Mouse (Mus musculus): ENCODE results near the gene Zdhhc1. TPM values are rescaled to one million over a fixed set of nuclear protein-coding genes. Genes with fewer than 3 reads are reported as not detected.
A peak's percentile ranks its signal among the peaks of the same experiment; 100 is the strongest.

The Zdhhc1 gene
- total and polyA plus RNA-seq, 3 experiments, result 4.9 to 11.5 TPM; not detected in 1

GRCm38 (mm10) chr8:105488082-105488481 lies 8.6 kb downstream of the Zdhhc1 start:
- Histone ChIP-seq H3K4me1 (ENCODE audit: control insufficient read depth in 1 of 2, insufficient read depth in 2 of 2, low read length in 2 of 2) (peaks cover 0 to 6% of the 10 kb centered on the region in 2 experiments; a peak in 2 of 4 replicates), H3K9ac (ENCODE audit: control insufficient read depth, low read depth, low read length, poor library complexity, severe bottlenecking) (no peak overlapping the region), H3K27ac (ENCODE audit: control insufficient read depth, low read depth, low read length) (no peak overlapping the region), H3K79me2 (ENCODE audit: control insufficient read depth, insufficient read depth, low read length, poor library complexity) (no peaks in the 10 kb centered on the region), H3K4me3 (ENCODE audit: control insufficient read depth in 1 of 2, insufficient read depth in 1 of 2, low read depth in 2 of 2, low read length in 2 of 2) (no peak overlapping the region), H3K27me3 (ENCODE audit: control insufficient read depth in 1 of 2, insufficient read depth in 2 of 2, low read length in 2 of 2) (no peaks in the 10 kb centered on the region), H3K9me3 (replicated peaks; ENCODE audit: insufficient read depth, low read length) (no peaks in the 10 kb centered on the region), H3K36me3 (ENCODE audit: control insufficient read depth in 1 of 2, insufficient read depth in 2 of 2, low read length in 2 of 2) (no peaks in the 10 kb centered on the region)
- no peak for DNase-seq (ENCODE audit: low read depth, low spot score)
- TF ChIP-seq E2F4 (IDR thresholded peaks at IDR 0.05; ENCODE audit: borderline replicate concordance, low read depth, low read length) (no peak), MAFK (IDR thresholded peaks at IDR 0.05; ENCODE audit: borderline replicate concordance, low read depth, low read length) (no peak), JUND (IDR thresholded peaks at IDR 0.05; ENCODE audit: low read depth, low read length) (no peak), SMC3 (IDR thresholded peaks at IDR 0.05; ENCODE audit: low read depth, low read length) (no peak), ZKSCAN1 (IDR thresholded peaks at IDR 0.05; ENCODE audit: low read depth, low read length) (no peak), MAX (IDR thresholded peaks at IDR 0.05; ENCODE audit: low read length) (no peak), MYB (IDR thresholded peaks at IDR 0.05; ENCODE audit: low read depth, low read length) (no peak), NELFE (IDR thresholded peaks at IDR 0.05; ENCODE audit: low read depth, low read length) (no peak), EP300 (IDR thresholded peaks at IDR 0.05; ENCODE audit: low read depth in 1 of 2, low read length in 2 of 2) (no peak), NRF1 (IDR thresholded peaks at IDR 0.05; ENCODE audit: insufficient read depth, low read depth, low read length, poor library complexity, severe bottlenecking) (no peak)

- Histone ChIP-seq H3K9me3 (replicated peaks; ENCODE audit: insufficient read depth, low read length) (no peaks in the 10 kb centered on the region), H3K9ac (ENCODE audit: control insufficient read depth, low read depth, low read length, poor library complexity, severe bottlenecking) (no peak overlapping the region), H3K27ac (ENCODE audit: control insufficient read depth, low read depth, low read length) (no peak overlapping the region), H3K4me1 (ENCODE audit: control insufficient read depth in 1 of 2, insufficient read depth in 2 of 2, low read length in 2 of 2) (no peaks in the 10 kb centered on the region), H3K4me3 (ENCODE audit: control insufficient read depth in 1 of 2, insufficient read depth in 1 of 2, low read depth in 2 of 2, low read length in 2 of 2) (no peak overlapping the region), H3K27me3 (ENCODE audit: control insufficient read depth in 1 of 2, insufficient read depth in 2 of 2, low read length in 2 of 2) (no peaks in the 10 kb centered on the region), H3K79me2 (ENCODE audit: control insufficient read depth, insufficient read depth, low read length, poor library complexity) (no peaks in the 10 kb centered on the region), H3K36me3 (ENCODE audit: control insufficient read depth in 1 of 2, insufficient read depth in 2 of 2, low read length in 2 of 2) (no peaks in the 10 kb centered on the region)
- TF ChIP-seq MAX (IDR thresholded peaks at IDR 0.05; ENCODE audit: low read length) (no peak), MYC (IDR thresholded peaks at IDR 0.05; ENCODE audit: low read depth, low read length) (no peak), CHD2 (IDR thresholded peaks at IDR 0.05; ENCODE audit: low read length) (no peak), CTCF (IDR thresholded peaks at IDR 0.05 in 2 of 3, conservative IDR thresholded peaks at IDR 0.05 in 1 of 3; ENCODE audit: control insufficient read depth in 1 of 3, insufficient read depth in 1 of 3, low read depth in 2 of 3, low read length in 3 of 3, poor library complexity in 1 of 3, severe bottlenecking in 1 of 3) (peak; percentile 56 to 70 (median 62)), SMC3 (IDR thresholded peaks at IDR 0.05; ENCODE audit: low read depth, low read length) (peak; percentile 64), ELF1 (IDR thresholded peaks at IDR 0.05; ENCODE audit: low read depth, low read length) (no peak), POLR2AphosphoS2 (IDR thresholded peaks at IDR 0.05; ENCODE audit: low read length) (no peak), RAD21 (IDR thresholded peaks at IDR 0.05; ENCODE audit: low read depth, low read length) (peak; percentile 61), GABPA (IDR thresholded peaks at IDR 0.05; ENCODE audit: low read depth, low read length) (no peak)
- peak; percentile 39 for DNase-seq (ENCODE audit: low read depth, low spot score)
Observed at GRCm38 (mm10) chr8:105484392-105484791, 12.3 kb downstream of the Zdhhc1 start.

Data from MEL (cell line).